Mouse (Mus musculus) embryonic fibroblast, embryonic 13.5 days (primary cell): ENCODE data around the gene Fxn.

Experiments
- CTCF ChIP-seq: IDR thresholded peaks from 2 replicates; pipeline ENCODE4 v1.5.1; 2011; ENCODE audit warnings: mild to moderate bottlenecking, control low read depth, low read length, moderate library complexity, borderline replicate concordance; ENCODE audit not compliant: insufficient read depth
- POLR2A ChIP-seq: IDR thresholded peaks from 2 replicates; pipeline ENCODE4 v1.6.1; 2011; ENCODE audit warnings: low read depth, mild to moderate bottlenecking, control low read depth, low read length, moderate library complexity

DNA sequence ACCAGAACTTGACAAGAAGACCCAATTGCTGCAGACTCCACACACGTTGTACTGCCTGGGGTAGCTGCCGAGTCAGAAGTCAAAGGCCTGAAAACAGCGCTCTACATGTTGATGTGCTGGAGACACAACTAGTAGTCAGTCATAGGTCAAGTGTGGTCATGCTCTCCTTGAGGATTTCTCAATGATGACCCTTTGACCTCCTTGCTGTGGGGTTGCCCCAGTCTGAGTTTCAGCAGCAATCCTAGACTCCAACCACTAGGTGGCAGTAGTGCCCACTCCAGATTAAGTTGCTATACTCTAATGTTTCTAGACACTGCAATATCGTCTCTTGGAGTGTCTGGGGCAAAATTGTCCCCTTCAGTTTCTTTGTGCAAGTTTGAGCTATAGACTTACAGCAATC is 3.8 kb upstream of the Fxn start:
- TF ChIP-seq CTCF (peak; percentile 42; the same call in 1 of the 2 replicates), POLR2A (no peak)
